Mouse (Mus musculus) MEL (cell line): ENCODE measurements around the gene E130114P18Rik. TPM values are rescaled to one million over a fixed set of nuclear protein-coding genes. Genes with fewer than 3 reads are reported as not detected.
A peak's percentile ranks its signal among the peaks of the same experiment; 100 is the strongest.

Source experiments
- DNase-seq: peaks from one replicate; pipeline ENCODE4 v3.0.0; 2011; ENCODE audit warnings: low read depth, low spot score
- H3K27ac ChIP-seq: 2 replicates; pipeline ENCODE4 v1.5.1; 2012; ENCODE audit warnings: low read depth, mild to moderate bottlenecking, control low read depth, low read length, moderate library complexity; ENCODE audit not compliant: control insufficient read depth
- H3K27me3 ChIP-seq, 2 experiments: fragments of 150-350 bp in 1 of 2; sonication (generic) in 1 of 2; 2 replicates each; pipeline ENCODE4 v1.6.1; 2012; ENCODE audit warnings: low read length in 2 of 2, mild to moderate bottlenecking in 2 of 2, improper control_type of control experiment in 1 of 2, moderate library complexity in 1 of 2; ENCODE audit not compliant: insufficient read depth in 2 of 2, control insufficient read depth in 1 of 2
- H3K36me3 ChIP-seq, 2 experiments: 2 replicates each; pipeline ENCODE4 v1.6.1; 2012 to 2014; ENCODE audit warnings: low read length in 2 of 2, improper control_type of control experiment in 1 of 2, inconsistent platforms in 1 of 2, mild to moderate bottlenecking in 1 of 2; ENCODE audit not compliant: insufficient read depth in 2 of 2, control insufficient read depth in 1 of 2
- H3K4me1 ChIP-seq, 2 experiments: fragments of 150-350 bp in 1 of 2; sonication (generic) in 1 of 2; 2 replicates each; pipeline ENCODE4 v1.6.1; 2012; ENCODE audit warnings: low read length in 2 of 2, improper control_type of control experiment in 1 of 2, mild to moderate bottlenecking in 1 of 2; ENCODE audit not compliant: insufficient read depth in 2 of 2, control insufficient read depth in 1 of 2
- H3K4me3 ChIP-seq, 2 experiments: fragments of 150-350 bp in 1 of 2; sonication (generic) in 1 of 2; 2 replicates each; pipeline ENCODE4 v1.5.1; 2012; ENCODE audit warnings: low read depth in 2 of 2, low read length in 2 of 2, mild to moderate bottlenecking in 2 of 2, moderate library complexity in 2 of 2, control low read depth in 1 of 2, improper control_type of control experiment in 1 of 2; ENCODE audit not compliant: control insufficient read depth in 1 of 2, insufficient read depth in 1 of 2
- H3K79me2 ChIP-seq: 2 replicates; pipeline ENCODE4 v1.6.1; 2012; ENCODE audit warnings: mild to moderate bottlenecking, low read length, moderate library complexity; ENCODE audit not compliant: control insufficient read depth, poor library complexity, insufficient read depth
- H3K9ac ChIP-seq: 2 replicates; pipeline ENCODE4 v1.6.1; 2012; ENCODE audit warnings: low read depth, mild to moderate bottlenecking, control low read depth, low read length, moderate library complexity; ENCODE audit not compliant: control insufficient read depth, poor library complexity, severe bottlenecking
- H3K9me3 ChIP-seq: fragments of 150-350 bp; sonication (generic); replicated peaks from 2 replicates; pipeline ENCODE4 v1.6.1; 2012; ENCODE audit warnings: mild to moderate bottlenecking, low read length, improper control_type of control experiment, moderate library complexity; ENCODE audit not compliant: insufficient read depth
- BHLHE40 ChIP-seq: IDR thresholded peaks from 2 replicates; pipeline ENCODE4 v1.6.1; 2012; ENCODE audit warnings: low read depth, mild to moderate bottlenecking, inconsistent platforms, low read length, improper control_type of control experiment, borderline replicate concordance
- CTCF ChIP-seq, 3 experiments: IDR thresholded peaks in 2 of 3; conservative IDR thresholded peaks in 1 of 3; 2 replicates each; pipeline ENCODE4 v1.5.1; 2011 to 2012; ENCODE audit warnings: low read length in 3 of 3, low read depth in 2 of 3, mild to moderate bottlenecking in 2 of 3, improper control_type of control experiment in 1 of 3, inconsistent platforms in 1 of 3, mixed read lengths in 1 of 3, moderate library complexity in 1 of 3; ENCODE audit not compliant: control insufficient read depth in 1 of 3, insufficient read depth in 1 of 3, poor library complexity in 1 of 3, severe bottlenecking in 1 of 3
- ETS1 ChIP-seq: IDR thresholded peaks from 2 replicates; pipeline ENCODE4 v1.6.1; 2012; ENCODE audit warnings: low read depth, mild to moderate bottlenecking, inconsistent platforms, low read length, improper control_type of control experiment, moderate library complexity
- GABPA ChIP-seq: IDR thresholded peaks from 2 replicates; pipeline ENCODE4 v1.6.1; 2012; ENCODE audit warnings: low read depth, mild to moderate bottlenecking, inconsistent platforms, low read length, improper control_type of control experiment, moderate library complexity
- JUND ChIP-seq: IDR thresholded peaks from 2 replicates; pipeline ENCODE4 v1.6.1; 2011; ENCODE audit warnings: low read depth, mild to moderate bottlenecking, improper control_type of control experiment, low read length
- KAT2A ChIP-seq: conservative IDR thresholded peaks from 2 replicates; pipeline ENCODE4 v1.6.1; 2012; ENCODE audit warnings: low read depth, low read length, improper control_type of control experiment, inconsistent platforms
- MAFK ChIP-seq: IDR thresholded peaks from 2 replicates; pipeline ENCODE4 v1.6.1; 2011; ENCODE audit warnings: low read depth, mild to moderate bottlenecking, low read length, improper control_type of control experiment, borderline replicate concordance
- MAX ChIP-seq: IDR thresholded peaks from 2 replicates; pipeline ENCODE4 v1.6.1; 2011; ENCODE audit warnings: low read length, improper control_type of control experiment
- MXI1 ChIP-seq: IDR thresholded peaks from 2 replicates; pipeline ENCODE4 v1.6.1; 2011; ENCODE audit warnings: mild to moderate bottlenecking, low read depth, low read length, improper control_type of control experiment
- MYB ChIP-seq: IDR thresholded peaks from 2 replicates; pipeline ENCODE4 v1.6.1; 2011; ENCODE audit warnings: mild to moderate bottlenecking, low read depth, low read length, improper control_type of control experiment
- MYC ChIP-seq: IDR thresholded peaks from 2 replicates; pipeline ENCODE4 v1.6.1; 2011; ENCODE audit warnings: low read depth, mild to moderate bottlenecking, low read length, improper control_type of control experiment, moderate library complexity
- NRF1 ChIP-seq: IDR thresholded peaks from 2 replicates; pipeline ENCODE4 v1.6.1; 2014; ENCODE audit warnings: low read depth, mild to moderate bottlenecking, inconsistent platforms, low read length, improper control_type of control experiment, moderate library complexity; ENCODE audit not compliant: poor library complexity, insufficient read depth, severe bottlenecking
- POLR2AphosphoS5 ChIP-seq: IDR thresholded peaks from 2 replicates; pipeline ENCODE4 v1.6.1; 2012; ENCODE audit warnings: low read depth, borderline replicate concordance, mild to moderate bottlenecking, inconsistent platforms, low read length, moderate library complexity, mixed read lengths
- RCOR1 ChIP-seq: IDR thresholded peaks from 2 replicates; pipeline ENCODE4 v1.6.1; 2012; ENCODE audit warnings: low read depth, mild to moderate bottlenecking, inconsistent platforms, low read length, improper control_type of control experiment
- SIN3A ChIP-seq: IDR thresholded peaks from 2 replicates; pipeline ENCODE4 v1.6.1; 2012; ENCODE audit warnings: low read length, improper control_type of control experiment, inconsistent platforms
- SMC3 ChIP-seq: IDR thresholded peaks from 2 replicates; pipeline ENCODE4 v1.6.1; 2011; ENCODE audit warnings: low read depth, low read length, improper control_type of control experiment
- TAL1 ChIP-seq: IDR thresholded peaks from 2 replicates; pipeline ENCODE4 v1.6.1; 2012; ENCODE audit warnings: mild to moderate bottlenecking, inconsistent platforms, low read length, moderate library complexity, mixed read lengths
- TBP ChIP-seq: IDR thresholded peaks from 2 replicates; pipeline ENCODE4 v1.8.0; 2011; ENCODE audit warnings: low read depth, low read length, improper control_type of control experiment
- TCF12 ChIP-seq: IDR thresholded peaks from 2 replicates; pipeline ENCODE4 v1.6.1; 2014; ENCODE audit warnings: low read depth, mild to moderate bottlenecking, inconsistent platforms, low read length, improper control_type of control experiment, moderate library complexity
- USF1 ChIP-seq: IDR thresholded peaks from 2 replicates; pipeline ENCODE4 v1.6.1; 2014; ENCODE audit warnings: low read depth, mild to moderate bottlenecking, inconsistent platforms, low read length, improper control_type of control experiment, moderate library complexity
- ZC3H11A ChIP-seq: IDR thresholded peaks from 2 replicates; pipeline ENCODE4 v1.6.1; 2012; ENCODE audit warnings: low read depth, mild to moderate bottlenecking, inconsistent platforms, low read length, improper control_type of control experiment
- polyA plus RNA-seq, 2 experiments: library from polyadenylated mRNA; stranded (reverse) in 1 of 2; unstranded in 1 of 2; fragments of >175 nt in 1 of 2; fragments of >200 nt in 1 of 2; gene quantifications; 2 replicates each; pipeline versions ENCODE4 v1.2.1 to v1.2.4; 2012; ENCODE audit warnings: low replicate concordance in 2 of 2, low read depth in 1 of 2; ENCODE audit not compliant: insufficient read length in 2 of 2, insufficient read depth in 1 of 2, missing spikeins in 1 of 2
- total RNA-seq: library from RNA; depleted of rRNA; stranded (reverse); fragments of 300-350 nt; gene quantifications from 2 replicates; pipeline ENCODE4 v1.2.3, GENCODE M21; 2012

E130114P18Rik gene
- total and polyA plus RNA-seq, 3 experiments = not detected

DNA sequence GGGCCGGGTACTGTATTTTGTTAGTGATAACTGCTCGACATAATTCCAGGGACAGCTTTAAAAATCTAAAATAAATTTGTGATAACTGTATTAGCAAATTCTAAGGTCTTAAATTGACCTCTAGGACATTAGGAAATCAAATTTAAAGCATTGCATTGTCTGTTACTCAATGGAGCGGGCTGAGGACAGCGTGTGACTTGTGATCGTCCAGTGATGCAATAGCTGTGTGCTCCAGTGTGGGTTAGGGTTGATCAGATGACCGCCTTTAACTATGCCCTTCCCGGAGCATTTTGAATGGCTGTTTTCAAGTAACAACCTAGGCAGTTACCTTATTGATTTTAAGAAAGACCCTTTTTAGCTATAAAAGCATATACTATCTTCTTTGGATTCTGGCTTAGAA, 36.6 kb upstream of the E130114P18Rik start:
- no peak overlapping the region for H3K27ac ChIP-seq
- no peak overlapping the region for H3K9ac ChIP-seq
- H3K4me3 ChIP-seq = no peak overlapping the region
- H3K36me3 ChIP-seq = peaks cover 45 to 77% of the 10 kb centered on the region in 2 experiments
- H3K9me3 ChIP-seq = no peaks in the 10 kb centered on the region
- TF ChIP-seq JUND = no peak
- TF ChIP-seq MAX = no peak
- TF ChIP-seq ZC3H11A = no peak
- no peak for TF ChIP-seq MXI1
- no peak for TF ChIP-seq POLR2AphosphoS5
- TF ChIP-seq ETS1 = no peak
- TF ChIP-seq GABPA = no peak
- TF ChIP-seq TCF12 = no peak
- TF ChIP-seq SMC3 = no peak
- no peak for TF ChIP-seq KAT2A
- no peak for TF ChIP-seq MYC
- TF ChIP-seq MYB = no peak
- TF ChIP-seq USF1 = no peak
- TF ChIP-seq SIN3A = no peak
- TF ChIP-seq MAFK = no peak
- no peak for TF ChIP-seq NRF1
- H3K79me2 ChIP-seq = peaks cover 61% of the 10 kb centered on the region
- DNase-seq = no peak
- peaks cover 34 to 59% of the 10 kb centered on the region in 2 experiments for H3K4me1 ChIP-seq
- no peaks in the 10 kb centered on the region for H3K27me3 ChIP-seq

DNA sequence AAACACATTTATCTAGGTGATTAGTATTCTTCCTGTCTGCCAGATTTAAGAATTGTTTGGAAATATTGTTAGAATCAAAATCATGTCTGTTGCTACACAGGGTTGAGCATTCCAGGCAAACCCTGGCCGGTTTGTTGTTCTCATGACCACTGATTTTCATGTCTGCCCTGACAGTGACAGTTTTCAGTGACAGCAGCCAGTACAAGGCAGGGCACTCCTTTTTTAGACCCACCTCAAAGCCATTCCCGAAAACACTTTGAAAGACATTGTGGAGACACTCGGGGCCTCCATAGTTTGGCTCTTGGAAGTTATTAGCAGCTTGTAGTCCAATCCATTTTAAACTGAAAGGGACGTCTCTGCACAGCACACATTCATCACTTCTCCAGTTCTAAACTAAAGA, 36.1 kb upstream of the E130114P18Rik start:
- Histone ChIP-seq H3K9ac (no peak overlapping the region), H3K27ac (peak overlapping the region; percentile 19; the same call in 1 of the 2 replicates), H3K27me3 (no peaks in the 10 kb centered on the region), H3K79me2 (peaks cover 59% of the 10 kb centered on the region), H3K9me3 (no peaks in the 10 kb centered on the region), H3K4me3 (no peak overlapping the region), H3K4me1 (peaks cover 35 to 62% of the 10 kb centered on the region in 2 experiments), H3K36me3 (peaks cover 46 to 77% of the 10 kb centered on the region in 2 experiments)
- DNase-seq = no peak
- TF ChIP-seq TCF12 (no peak), CTCF (IDR thresholded peaks at IDR 0.05 in 2 of 3, conservative IDR thresholded peaks at IDR 0.05 in 1 of 3; ENCODE audit: control insufficient read depth in 1 of 3, insufficient read depth in 1 of 3, low read depth in 2 of 3, low read length in 3 of 3, poor library complexity in 1 of 3, severe bottlenecking in 1 of 3) (no peak), RCOR1 (no peak), TAL1 (no peak), MYC (no peak), MYB (no peak), BHLHE40 (no peak), SIN3A (no peak), KAT2A (no peak), TBP (no peak)
